Mouse (Mus musculus) spleen, adult 2 months (tissue): ENCODE data around the gene Sh2b3. TPM values are rescaled to one million over a fixed set of nuclear protein-coding genes. Genes with fewer than 3 reads are reported as not detected.

Source experiments
- DNase-seq, 2 experiments: peaks; one replicate each; pipeline versions ENCODE4 v3.0.0 to v3.0.0-alpha.2; 2012 to 2021; ENCODE audit warnings: low spot score in 2 of 2, low read depth in 1 of 2
- H3K27ac ChIP-seq: fragments of 200-500 bp; 2 replicates; pipeline ENCODE4 v1.5.1; 2012; ENCODE audit warnings: low read length, inconsistent platforms; ENCODE audit not compliant: insufficient read depth
- H3K27me3 ChIP-seq: fragments of 200-500 bp; 2 replicates; pipeline ENCODE4 v1.6.1; 2012; ENCODE audit warnings: mild to moderate bottlenecking, moderate library complexity, low read length, inconsistent platforms; ENCODE audit not compliant: control insufficient read depth, insufficient read depth
- H3K36me3 ChIP-seq: fragments of 200-500 bp; 2 replicates; pipeline ENCODE4 v1.6.1; 2012; ENCODE audit warnings: mild to moderate bottlenecking, low read length, inconsistent platforms; ENCODE audit not compliant: control insufficient read depth, insufficient read depth
- H3K4me1 ChIP-seq: fragments of 200-500 bp; 2 replicates; pipeline ENCODE4 v1.6.1; 2011; ENCODE audit warnings: inconsistent platforms; ENCODE audit not compliant: control insufficient read depth, insufficient read depth, insufficient read length
- H3K4me3 ChIP-seq: fragments of 200-500 bp; 2 replicates; pipeline ENCODE4 v1.5.1; 2011; ENCODE audit warnings: mild to moderate bottlenecking, inconsistent platforms; ENCODE audit not compliant: insufficient read depth, insufficient read length; ENCODE audit errors: extremely low read depth
- CTCF ChIP-seq: fragments of 200-500 bp; IDR thresholded peaks from 2 replicates; pipeline ENCODE4 v1.5.1; 2011; ENCODE audit warnings: mild to moderate bottlenecking, inconsistent platforms; ENCODE audit not compliant: insufficient read depth, insufficient read length, insufficient replicate concordance; ENCODE audit errors: extremely low read depth
- POLR2A ChIP-seq: fragments of 200-500 bp; IDR thresholded peaks from 2 replicates; pipeline ENCODE4 v1.6.1; 2011; ENCODE audit warnings: low read depth, low read length, inconsistent platforms
- WGBS: fragments of 180-500 bp; shearing (Covaris S2); methylation state at CpG from one replicate; pipeline ENCODE4 v1.1.7; 2018; 5-methylcytosine and 5-hydroxymethylcytosine counted together
- polyA plus RNA-seq: library from polyadenylated mRNA; depleted of rRNA; stranded (reverse); fragments of >200 nt; gene quantifications from 2 replicates; pipeline ENCODE4 v1.2.3, GENCODE M21; 2012

Gene Sh2b3
- polyA plus RNA-seq, 1 experiment: 118 TPM

GRCm38 (mm10) chr5:121818862-121819261 lies 18.6 kb downstream of the Sh2b3 start:
- 94% methylated on average over 4 of the region's 4 CpGs for WGBS

GRCm38 (mm10) chr5:121818401-121818800 lies 19.0 kb downstream of the Sh2b3 start:
- Histone ChIP-seq H3K4me3 (no peak overlapping the region), H3K36me3 (peaks cover 54% of the 10 kb centered on the region), H3K27me3 (no peaks in the 10 kb centered on the region), H3K4me1 (peaks cover 11% of the 10 kb centered on the region; the same call in 1 of the 2 replicates), H3K27ac (no peak overlapping the region)
- no peak for TF ChIP-seq CTCF
- no peak for TF ChIP-seq POLR2A
- 94% methylated on average over 7 of the region's 7 CpGs for whole genome bisulfite sequencing
- DNase-seq: no peak

More at GRCm38 (mm10) chr5:121818862-121819261, 18.6 kb downstream of the Sh2b3 start:
- H3K27me3 ChIP-seq: no peaks in the 10 kb centered on the region
- no peak for DNase-seq
- H3K4me3 ChIP-seq: no peak overlapping the region
- H3K4me1 ChIP-seq: peaks cover 15% of the 10 kb centered on the region; the same call in 1 of the 2 replicates
- TF ChIP-seq CTCF: no peak
- no peak for TF ChIP-seq POLR2A
- H3K36me3 ChIP-seq: peaks cover 52% of the 10 kb centered on the region
- no peak overlapping the region for H3K27ac ChIP-seq

- TF ChIP-seq POLR2A (no peak), CTCF (no peak)
- Histone ChIP-seq H3K4me1 (peaks cover 8% of the 10 kb centered on the region; the same call in 1 of the 2 replicates), H3K4me3 (no peak overlapping the region), H3K27ac (no peak overlapping the region), H3K36me3 (peaks cover 51% of the 10 kb centered on the region), H3K27me3 (no peaks in the 10 kb centered on the region)
- no peak for DNase-seq
- WGBS: 90% methylated on average over 9 of the region's 9 CpGs
Measured at GRCm38 (mm10) chr5:121817551-121817950, 19.9 kb downstream of the Sh2b3 start.

GRCm38 (mm10) chr5:121816611-121817010 lies 20.8 kb downstream of the Sh2b3 start:
- no peak for DNase-seq
- H3K4me1 ChIP-seq: peaks cover 16% of the 10 kb centered on the region; the same call in 1 of the 2 replicates
- peaks cover 48% of the 10 kb centered on the region for H3K36me3 ChIP-seq
- H3K27ac ChIP-seq: no peak overlapping the region
- no peaks in the 10 kb centered on the region for H3K27me3 ChIP-seq
- H3K4me3 ChIP-seq: no peak overlapping the region
- WGBS: 91% methylated on average over 2 of the region's 2 CpGs
- no peak for TF ChIP-seq CTCF
- no peak for TF ChIP-seq POLR2A

- peaks cover 21% of the 10 kb centered on the region; the same call in 1 of the 2 replicates for H3K4me1 ChIP-seq
- WGBS: 89% methylated on average over 8 of the region's 8 CpGs
- H3K27ac ChIP-seq: no peak overlapping the region
- no peak for DNase-seq
- peaks cover 45% of the 10 kb centered on the region for H3K36me3 ChIP-seq
- TF ChIP-seq POLR2A: no peak
- TF ChIP-seq CTCF: no peak
- H3K27me3 ChIP-seq: no peaks in the 10 kb centered on the region
- H3K4me3 ChIP-seq: no peak overlapping the region
Measured at GRCm38 (mm10) chr5:121815867-121816380, 21.5 kb downstream of the Sh2b3 start.

GRCm38 (mm10) chr5:121815067-121815466 lies 22.4 kb downstream of the Sh2b3 start:
- H3K36me3 ChIP-seq: peaks cover 41% of the 10 kb centered on the region
- no peak overlapping the region for H3K4me3 ChIP-seq
- peak in 1 of 2 experiments; percentile 67 for DNase-seq
- WGBS: 65% methylated on average over 3 of the region's 3 CpGs
- H3K27ac ChIP-seq: no peak overlapping the region
- H3K4me1 ChIP-seq: peaks cover 18% of the 10 kb centered on the region; the same call in 1 of the 2 replicates
- H3K27me3 ChIP-seq: no peaks in the 10 kb centered on the region
- peak; percentile 45; the same call in 1 of the 2 replicates for TF ChIP-seq CTCF
- no peak for TF ChIP-seq POLR2A

- Histone ChIP-seq H3K27me3 (no peaks in the 10 kb centered on the region), H3K4me1 (peaks cover 14% of the 10 kb centered on the region; the same call in 1 of the 2 replicates), H3K4me3 (no peak overlapping the region), H3K36me3 (peaks cover 34% of the 10 kb centered on the region), H3K27ac (no peak overlapping the region)
- no peak for DNase-seq
- TF ChIP-seq POLR2A (no peak), CTCF (no peak)
- WGBS: 94% methylated on average over 10 of the region's 10 CpGs
Measured at GRCm38 (mm10) chr5:121813744-121814143, 23.7 kb downstream of the Sh2b3 start.
